Mouse (Mus musculus) forebrain, postnatal 0 days (tissue): ENCODE results near the gene 4933428G20Rik. TPM values are rescaled to one million over a fixed set of nuclear protein-coding genes. Genes with fewer than 3 reads are reported as not detected.

Experiments used
- ATAC-seq: fragments of 200-750 bp; cut with Nextera tagmentation; 2 replicates; pipeline ENCODE4 v1.8.0; 2017; ENCODE audit warnings: mild to moderate bottlenecking, moderate library complexity
- DNase-seq: peaks from one replicate; pipeline ENCODE4 v3.0.0-alpha.2; 2015
- H3K27ac ChIP-seq: fragments of 300-500 bp; sonication (generic); 2 replicates; pipeline ENCODE4 v1.5.1; 2014; ENCODE audit warnings: low read depth, mild to moderate bottlenecking, antibody characterized with exemption, low read length, moderate library complexity, mixed read lengths
- H3K27me3 ChIP-seq: fragments of 300-500 bp; sonication (generic); 2 replicates; pipeline ENCODE4 v1.6.1; 2014; ENCODE audit warnings: mild to moderate bottlenecking, low read length, mixed read lengths; ENCODE audit not compliant: insufficient read depth
- H3K36me3 ChIP-seq: fragments of 300-500 bp; sonication (generic); 2 replicates; pipeline ENCODE4 v1.6.1; 2014; ENCODE audit warnings: mild to moderate bottlenecking, moderate library complexity; ENCODE audit not compliant: insufficient read depth
- H3K4me1 ChIP-seq: fragments of 300-500 bp; sonication (generic); 2 replicates; pipeline ENCODE4 v1.6.1; 2014; ENCODE audit warnings: antibody characterized with exemption; ENCODE audit not compliant: insufficient read depth
- H3K4me2 ChIP-seq: fragments of 300-500 bp; sonication (generic); 2 replicates; pipeline ENCODE4 v1.6.1; 2014; ENCODE audit warnings: low read depth, mild to moderate bottlenecking, moderate library complexity
- H3K4me3 ChIP-seq: fragments of 300-500 bp; sonication (generic); 2 replicates; pipeline ENCODE4 v1.5.1; 2014; ENCODE audit warnings: low read depth, low read length, mixed read lengths
- H3K9ac ChIP-seq: fragments of 300-500 bp; sonication (generic); 2 replicates; pipeline ENCODE4 v1.6.1; 2014; ENCODE audit warnings: mild to moderate bottlenecking
- H3K9me3 ChIP-seq: fragments of 300-500 bp; sonication (generic); 2 replicates; pipeline ENCODE4 v1.6.1; 2016; ENCODE audit warnings: low read length
- CTCF ChIP-seq: sonication (generic); IDR thresholded peaks from 2 replicates; pipeline ENCODE4 v1.5.1; 2016; ENCODE audit warnings: antibody characterized with exemption, control low read depth, low read depth
- WGBS: fragments of 180-500 bp; shearing (Covaris S2); extraction: QIAGEN DNeasy Blood & Tissue Kit; methylation state at CpG from one replicate; pipeline ENCODE4 v1.1.7; 2014; 5-methylcytosine and 5-hydroxymethylcytosine counted together
- polyA plus RNA-seq: library from polyadenylated mRNA; unstranded; fragments of >200 nt; fragmentation: Nextera tagmentation; extraction: Ambion mirVana; gene quantifications from 2 replicates; pipeline ENCODE4 v1.2.1, GENCODE M21; 2015
- total RNA-seq: library from RNA; depleted of rRNA; stranded (reverse); fragments of >200 nt; gene quantifications from 2 replicates; pipeline ENCODE4 v1.2.3, GENCODE M21; 2014

The 4933428G20Rik gene
- total and polyA plus RNA-seq, 2 experiments from 2014 or later = 0.25 to 0.38 TPM

DNA sequence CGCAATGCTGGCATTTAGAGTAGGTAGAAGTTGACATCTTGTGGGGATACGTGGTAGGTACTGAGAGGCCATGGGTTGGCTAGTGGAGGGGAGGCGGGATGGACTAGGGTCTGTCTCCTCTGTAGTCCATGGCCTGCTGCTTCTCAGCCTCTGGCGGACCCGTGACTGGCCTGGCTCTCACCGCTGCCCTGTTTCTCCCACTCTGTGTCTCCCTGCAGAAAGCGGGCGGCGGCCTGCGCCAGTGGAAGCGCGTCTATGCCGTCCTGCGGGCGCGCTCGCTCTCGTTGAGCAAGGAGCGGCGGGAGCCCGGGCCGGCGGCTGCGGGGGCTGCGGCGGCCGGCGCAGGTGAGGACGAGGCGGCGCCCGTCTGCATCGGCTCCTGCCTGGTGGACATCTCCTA is 37.0 kb downstream of the 4933428G20Rik start:
- ATAC-seq (no peak), DNase-seq (no peak)
- 56% methylated on average over 33 of the region's 33 CpGs for WGBS
- no peak for TF ChIP-seq CTCF
- no peaks in the 10 kb centered on the region for H3K27me3 ChIP-seq
- H3K4me1 ChIP-seq = no peaks in the 10 kb centered on the region
- no peak overlapping the region for H3K9ac ChIP-seq
- no peak overlapping the region for H3K4me3 ChIP-seq
- H3K9me3 ChIP-seq = no peaks in the 10 kb centered on the region
- H3K4me2 ChIP-seq = no peak overlapping the region
- peaks cover 85% of the 10 kb centered on the region for H3K36me3 ChIP-seq
- H3K27ac ChIP-seq = no peak overlapping the region

DNA sequence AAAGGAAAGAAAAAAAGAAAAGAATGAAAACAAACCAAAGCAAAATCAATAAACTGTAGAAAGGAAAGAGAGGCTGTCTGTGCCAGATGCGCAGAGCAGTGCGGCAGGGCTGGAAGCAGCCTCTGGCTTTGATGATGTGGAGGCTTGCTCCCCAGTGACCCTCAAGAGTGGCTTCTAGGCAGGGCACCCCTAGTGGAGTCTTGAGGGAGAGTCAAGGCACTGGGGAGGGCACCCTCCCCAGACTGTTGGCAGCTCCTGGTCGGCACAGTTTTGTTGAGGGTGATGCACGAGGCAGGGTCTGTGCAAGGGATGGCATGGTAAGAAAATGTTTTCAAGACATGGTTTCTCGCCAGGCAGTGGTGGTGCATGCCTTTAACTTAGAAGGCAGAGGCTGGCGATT is 37.6 kb downstream of the 4933428G20Rik start:
- no peak for ATAC-seq
- Histone ChIP-seq H3K27me3 (no peaks in the 10 kb centered on the region), H3K27ac (no peak overlapping the region), H3K4me2 (no peak overlapping the region), H3K9ac (no peak overlapping the region), H3K4me1 (no peaks in the 10 kb centered on the region), H3K9me3 (no peaks in the 10 kb centered on the region), H3K36me3 (peaks cover 86% of the 10 kb centered on the region), H3K4me3 (no peak overlapping the region)
- 82% methylated on average over 6 of the region's 6 CpGs for whole genome bisulfite sequencing
- no peak for DNase-seq
- TF ChIP-seq CTCF = peak; percentile 18; the same call in 1 of the 2 replicates

DNA sequence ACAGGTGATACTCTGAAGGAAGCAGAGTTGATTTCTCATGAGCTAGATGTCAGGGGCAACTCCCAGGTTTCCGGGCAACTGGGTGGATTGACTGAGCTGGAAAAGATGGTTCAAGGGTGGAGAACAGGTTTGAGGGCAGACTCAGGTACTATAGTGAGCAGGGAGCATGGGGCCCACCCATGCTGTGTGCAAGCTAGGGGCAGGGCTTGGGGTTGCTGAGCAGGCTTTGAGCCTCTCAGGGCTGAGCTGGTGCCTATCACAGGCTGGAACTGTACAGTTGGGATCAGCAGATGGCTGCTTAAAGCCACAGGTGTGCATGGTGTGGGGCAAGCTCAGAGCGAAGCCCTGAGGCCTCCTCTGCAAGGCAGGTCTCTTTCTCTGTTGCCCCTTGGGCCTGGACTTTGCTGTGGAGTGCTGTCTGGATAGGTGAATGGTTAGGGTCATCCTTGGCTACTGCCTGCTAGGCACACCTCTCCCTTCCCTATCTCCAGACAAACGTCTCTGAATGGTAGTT is 38.8 kb downstream of the 4933428G20Rik start:
- H3K4me3 ChIP-seq = no peak overlapping the region
- ATAC-seq (no peak), DNase-seq (no peak)
- WGBS = 79% methylated on average over 3 of the region's 3 CpGs
- no peak overlapping the region for H3K4me2 ChIP-seq
- H3K36me3 ChIP-seq = peaks cover 89% of the 10 kb centered on the region
- TF ChIP-seq CTCF = no peak
- no peaks in the 10 kb centered on the region for H3K9me3 ChIP-seq
- no peaks in the 10 kb centered on the region for H3K4me1 ChIP-seq
- H3K9ac ChIP-seq = no peak overlapping the region
- no peaks in the 10 kb centered on the region for H3K27me3 ChIP-seq
- no peak overlapping the region for H3K27ac ChIP-seq

GRCm38 (mm10) chr11:97457120-97457519 is 43.0 kb downstream of the 4933428G20Rik start:
- H3K9ac ChIP-seq = no peak overlapping the region
- ATAC-seq = no peak
- no peak for DNase-seq
- H3K4me3 ChIP-seq = no peak overlapping the region
- no peaks in the 10 kb centered on the region for H3K27me3 ChIP-seq
- H3K27ac ChIP-seq = no peak overlapping the region
- WGBS = 76% methylated on average over 4 of the region's 4 CpGs
- no peak for TF ChIP-seq CTCF
- no peaks in the 10 kb centered on the region for H3K9me3 ChIP-seq
- H3K36me3 ChIP-seq = peaks cover 82% of the 10 kb centered on the region
- H3K4me2 ChIP-seq = no peak overlapping the region
- 0 out of 2 replicates have a peak, but pooled peaks cover 5% of the 10 kb centered on the region for H3K4me1 ChIP-seq

DNA sequence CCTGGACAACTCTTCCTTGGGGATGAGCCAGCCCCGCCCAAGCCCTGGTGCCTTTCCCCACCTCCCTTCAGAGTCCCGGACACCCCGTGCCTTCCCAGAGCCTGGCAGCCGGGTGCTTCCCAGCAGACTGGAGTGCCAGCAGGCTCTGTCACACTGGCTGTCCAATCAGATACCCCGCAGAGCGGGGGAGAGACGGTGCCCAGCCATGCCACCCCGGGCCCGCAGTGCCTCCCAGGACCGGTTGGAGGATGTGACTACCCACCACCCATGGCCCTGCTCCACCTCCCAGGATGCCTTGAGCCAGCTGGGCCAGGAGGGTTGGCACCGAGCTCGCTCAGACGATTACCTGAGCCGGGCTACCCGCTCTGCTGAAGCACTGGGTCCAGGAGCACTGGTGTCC is 48.5 kb downstream of the 4933428G20Rik start:
- DNase-seq (no peak), ATAC-seq (no peak)
- no peaks in the 10 kb centered on the region for H3K27me3 ChIP-seq
- no peak overlapping the region for H3K27ac ChIP-seq
- H3K4me2 ChIP-seq = peak overlapping the region; percentile 90
- WGBS = 92% methylated on average over 15 of the region's 15 CpGs
- peaks cover 13% of the 10 kb centered on the region for H3K4me1 ChIP-seq
- H3K9ac ChIP-seq = no peak overlapping the region
- H3K4me3 ChIP-seq = no peak overlapping the region
- no peaks in the 10 kb centered on the region for H3K9me3 ChIP-seq
- H3K36me3 ChIP-seq = peaks cover 46% of the 10 kb centered on the region
- TF ChIP-seq CTCF = no peak

DNA sequence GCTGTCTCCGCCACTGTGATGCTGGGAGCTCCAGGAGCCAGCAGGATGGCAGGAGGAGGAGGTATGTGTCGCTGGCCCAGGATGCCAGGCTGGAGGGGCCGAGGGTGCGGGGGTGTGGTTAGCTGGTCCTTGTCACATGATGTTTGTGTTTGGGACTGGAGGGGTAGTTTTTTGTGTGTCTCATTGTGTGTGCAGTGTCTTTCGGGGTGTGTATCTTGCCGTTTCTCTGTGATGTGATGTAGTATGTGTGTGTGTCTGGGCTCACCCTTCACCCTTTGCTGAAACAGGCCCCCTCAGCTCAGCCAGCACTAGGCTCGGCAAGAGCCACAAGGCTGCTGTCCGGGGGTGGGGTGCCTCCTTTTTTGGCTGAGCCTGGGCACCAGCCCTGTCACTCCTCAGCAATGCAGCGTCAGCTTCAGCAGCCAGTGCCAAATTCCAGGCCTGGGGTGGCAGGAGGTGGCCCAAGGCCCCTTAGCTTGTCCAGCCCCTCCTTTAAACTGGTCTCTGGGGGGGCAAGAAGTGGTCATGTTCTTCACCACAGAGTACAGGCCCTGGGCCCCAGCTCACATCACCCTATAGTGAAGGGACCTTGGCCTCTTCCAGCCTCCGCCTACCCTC is 49.7 kb downstream of the 4933428G20Rik start:
- no peak for TF ChIP-seq CTCF
- Histone ChIP-seq H3K4me2 (peak overlapping the region; percentile 90), H3K36me3 (peaks cover 40% of the 10 kb centered on the region), H3K4me1 (peaks cover 13% of the 10 kb centered on the region), H3K9ac (peak overlapping the region; percentile 66), H3K27ac (peak overlapping the region; percentile 75), H3K4me3 (peak overlapping the region; percentile 56), H3K9me3 (no peaks in the 10 kb centered on the region), H3K27me3 (no peaks in the 10 kb centered on the region)
- DNase-seq (no peak), ATAC-seq (peak; percentile 62)
- 13% methylated on average over 10 of the region's 10 CpGs for WGBS

DNA sequence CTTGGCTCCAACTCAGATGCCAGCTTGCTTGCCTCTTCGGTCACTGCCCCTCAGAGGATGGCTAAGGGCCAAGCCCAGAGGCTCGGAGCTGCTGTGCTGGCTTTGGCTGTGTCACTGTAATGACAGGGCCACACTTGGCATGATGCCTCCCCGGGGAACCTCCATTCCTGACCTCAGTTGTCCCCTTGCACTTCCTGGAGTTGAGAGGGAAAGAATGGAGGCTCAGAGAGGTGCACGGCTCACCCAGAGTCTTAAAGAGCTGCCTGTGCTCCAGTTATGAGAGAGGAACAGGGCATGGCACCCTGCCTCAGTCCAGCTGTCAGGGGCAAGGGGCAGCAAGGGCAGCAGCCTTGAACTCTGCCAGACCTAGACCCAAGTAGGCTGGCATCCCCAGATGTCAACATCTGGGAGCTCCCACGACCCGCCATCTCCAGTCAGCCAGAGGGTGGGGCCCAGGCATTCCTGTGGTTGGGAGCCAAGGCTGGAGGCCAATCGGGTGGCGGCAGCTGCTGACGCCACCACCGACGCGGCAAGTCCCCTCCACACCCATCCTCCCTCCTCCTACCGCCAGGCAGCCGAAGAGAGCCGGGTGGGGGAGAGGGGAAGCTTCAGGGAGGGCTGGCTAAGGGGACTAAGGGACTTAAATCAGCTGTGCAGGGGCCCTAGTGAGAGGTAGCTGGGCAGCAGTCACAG is 50.4 kb downstream of the 4933428G20Rik start:
- DNase-seq = peak; percentile 92
- Histone ChIP-seq H3K4me1 (peaks cover 13% of the 10 kb centered on the region), H3K9me3 (no peaks in the 10 kb centered on the region), H3K4me2 (peak overlapping the region; percentile 90), H3K36me3 (peaks cover 40% of the 10 kb centered on the region), H3K4me3 (peak overlapping the region; percentile 56), H3K9ac (peak overlapping the region; percentile 66), H3K27me3 (no peaks in the 10 kb centered on the region), H3K27ac (peak overlapping the region; percentile 75)
- ATAC-seq = peak; percentile 97
- no peak; the same call in 1 of the 2 replicates for TF ChIP-seq CTCF
- 5% methylated on average over 15 of the region's 15 CpGs for WGBS
